ENCODE assay signal across 8 mouse cellular contexts in the genomic region with DNA sequence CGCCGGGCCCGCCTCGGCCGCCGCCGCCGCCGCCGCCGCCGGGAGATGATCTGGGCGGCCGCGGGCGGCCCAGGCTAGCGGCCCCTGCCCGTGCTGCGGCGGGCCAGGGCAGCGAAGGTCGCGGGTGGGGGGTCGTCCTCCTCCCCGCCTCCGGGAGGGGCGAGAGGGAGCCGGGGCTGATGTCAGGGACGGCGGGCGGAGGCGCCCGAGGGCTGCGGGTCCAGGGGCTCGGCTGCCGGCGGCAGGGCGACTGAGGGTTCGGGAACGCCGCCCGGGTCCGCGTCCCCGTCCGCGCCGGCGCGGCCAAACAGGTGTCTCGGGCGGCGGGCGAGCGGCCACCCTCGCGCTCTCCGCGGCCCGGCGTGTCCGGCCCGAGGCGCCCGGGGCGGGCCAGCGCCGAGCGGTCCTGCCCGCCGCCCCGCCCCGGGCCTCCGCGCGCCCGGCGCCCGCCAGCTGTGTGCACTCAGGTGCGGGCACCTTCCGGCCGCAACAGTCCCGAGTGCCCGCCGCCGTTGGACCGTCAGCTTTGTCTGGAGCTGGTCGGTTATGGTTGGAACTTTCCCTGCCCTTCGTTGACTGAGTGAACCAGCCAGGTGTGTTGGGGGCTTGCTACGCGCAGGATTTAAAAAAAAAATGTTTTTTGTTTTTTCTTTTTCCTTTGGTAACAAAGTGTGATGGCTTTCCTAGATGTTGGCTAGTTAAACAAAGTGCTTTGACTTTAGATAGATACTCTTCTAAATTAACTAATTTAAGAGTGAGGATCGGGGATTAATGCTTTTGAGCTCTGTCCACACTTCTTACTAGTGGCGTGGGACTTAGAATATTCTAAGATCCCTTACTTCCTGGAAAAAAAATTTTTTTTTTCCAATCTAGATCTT. TPM values are rescaled to one million over a fixed set of nuclear protein-coding genes. Genes with fewer than 3 reads are reported as not detected.
DNase-seq lines count a peak whose midpoint lies in the region; ATAC-seq and TF ChIP-seq lines count a peak whose summit lies in the region.

Gene C1galt1, plus strand, starts transcription at position 41 of the 878 bp plus-strand sequence.

- H3K27ac ChIP-seq in ES-E14 (ENCODE audit: insufficient read depth, low read depth, low read length, poor library complexity, severe bottlenecking), result peak within 1 kb of the TSS; percentile 80
- peak within 1 kb of the TSS; percentile 89 for H3K27ac ChIP-seq in embryonic facial prominence, embryonic 12.5 days
- peak within 1 kb of the TSS; percentile 97 for H3K27ac ChIP-seq in heart, embryonic 16.5 days (ENCODE audit: low read length)
- H3K27ac ChIP-seq in lung, postnatal 0 days (ENCODE audit: low read length), result peak within 1 kb of the TSS; percentile 97
- H3K27ac ChIP-seq in small intestine, adult 2 months (ENCODE audit: insufficient read depth, low read depth, low read length), result peak within 1 kb of the TSS; percentile 87

- no peaks in the 10 kb centered on the region for H3K27me3 ChIP-seq in embryonic facial prominence, embryonic 12.5 days
- H3K27me3 ChIP-seq in heart, embryonic 16.5 days (ENCODE audit: control insufficient read depth, insufficient read depth, low read length), result no peaks in the 10 kb centered on the region
- no peaks in the 10 kb centered on the region for H3K27me3 ChIP-seq in lung, postnatal 0 days (replicated peaks; ENCODE audit: insufficient read depth, low read length)
- no peaks in the 10 kb centered on the region for H3K27me3 ChIP-seq in small intestine, adult 2 months (ENCODE audit: control insufficient read depth, insufficient read depth, low read length)

- TF ChIP-seq CTCF in lung, postnatal 0 days (IDR thresholded peaks at IDR 0.05), result no peak
- TF ChIP-seq CTCF in small intestine, adult 2 months (IDR thresholded peaks at IDR 0.05; ENCODE audit: extremely low read depth, insufficient read length, insufficient replicate concordance, low read depth, low read length), result no peak

- TF ChIP-seq POLR2A in small intestine, adult 2 months (IDR thresholded peaks at IDR 0.05; ENCODE audit: low read depth, low read length), result peak; percentile 17; the same call in 1 of the 2 replicates

- TF ChIP-seq EP300 in lung, postnatal 0 days (IDR thresholded peaks at IDR 0.05), result no peak

- H3K4me2 ChIP-seq in embryonic facial prominence, embryonic 12.5 days (replicated peaks), result peak within 1 kb of the TSS; percentile 55
- H3K4me2 ChIP-seq in heart, embryonic 16.5 days (ENCODE audit: low read depth, low read length), result peak within 1 kb of the TSS; percentile 79
- H3K4me2 ChIP-seq in lung, postnatal 0 days (replicated peaks; ENCODE audit: low read depth, low read length), result peak within 1 kb of the TSS; percentile 70

- H3K4me3 ChIP-seq in ES-E14 (ENCODE audit: insufficient read depth in 1 of 2, low read depth in 1 of 2, low read length in 2 of 2, poor library complexity in 1 of 2, severe bottlenecking in 1 of 2), result peak within 1 kb of the TSS; percentile 87 to 97
- peak within 1 kb of the TSS; percentile 71 for H3K4me3 ChIP-seq in embryonic facial prominence, embryonic 12.5 days
- H3K4me3 ChIP-seq in heart, embryonic 16.5 days (ENCODE audit: low read length), result peak within 1 kb of the TSS; percentile 94
- H3K4me3 ChIP-seq in lung, postnatal 0 days (ENCODE audit: low read depth, low read length), result peak within 1 kb of the TSS; percentile 93
- peak within 1 kb of the TSS; percentile 77 for H3K4me3 ChIP-seq in small intestine, adult 2 months (ENCODE audit: low read depth, low read length)

- H3K4me1 ChIP-seq in ES-E14 (ENCODE audit: control insufficient read depth in 2 of 2, insufficient read depth in 2 of 2, low read length in 2 of 2, poor library complexity in 1 of 2), result peaks cover 3 to 7% of the 10 kb centered on the region in 2 experiments; a peak in 2 of 4 replicates
- H3K4me1 ChIP-seq in embryonic facial prominence, embryonic 12.5 days, result peaks cover 12% of the 10 kb centered on the region
- peaks cover 19% of the 10 kb centered on the region for H3K4me1 ChIP-seq in heart, embryonic 16.5 days (ENCODE audit: control insufficient read depth, insufficient read depth, low read length)
- 0 out of 2 replicates have a peak, but pooled peaks cover 5% of the 10 kb centered on the region for H3K4me1 ChIP-seq in lung, postnatal 0 days (ENCODE audit: insufficient read depth, low read depth, low read length)
- peaks cover 13% of the 10 kb centered on the region for H3K4me1 ChIP-seq in small intestine, adult 2 months (ENCODE audit: control insufficient read depth, insufficient read depth, insufficient read length, low read length)

- no peaks in the 10 kb centered on the region for H3K36me3 ChIP-seq in ES-E14 (ENCODE audit: control insufficient read depth, insufficient read depth, low read length, poor library complexity, severe bottlenecking)
- no peaks in the 10 kb centered on the region for H3K36me3 ChIP-seq in embryonic facial prominence, embryonic 12.5 days
- no peaks in the 10 kb centered on the region for H3K36me3 ChIP-seq in heart, embryonic 16.5 days (ENCODE audit: control insufficient read depth, insufficient read depth)
- H3K36me3 ChIP-seq in lung, postnatal 0 days (ENCODE audit: insufficient read depth, low read length), result no peaks in the 10 kb centered on the region
- no peaks in the 10 kb centered on the region for H3K36me3 ChIP-seq in small intestine, adult 2 months (ENCODE audit: control insufficient read depth, insufficient read depth, low read length)

- WGBS in embryonic facial prominence, embryonic 12.5 days, result under 1% methylated on average over 61 of the region's 93 CpGs
- WGBS in heart, embryonic 16.5 days, result under 1% methylated on average over 72 of the region's 93 CpGs
- WGBS in lung, postnatal 0 days, result under 1% methylated on average over 43 of the region's 93 CpGs
- WGBS in small intestine, adult 2 months, result 5% methylated on average over 63 of the region's 93 CpGs

- ATAC-seq in embryonic facial prominence, embryonic 12.5 days (ENCODE audit: insufficient number of reproducible peaks, insufficient read depth, low FRiP score, low TSS enrichment), result peak; percentile 66
- ATAC-seq in heart, embryonic 16.5 days (replicated peaks; ENCODE audit: extremely low read depth, insufficient read depth, low FRiP score), result peak; percentile 79
- ATAC-seq in lung, postnatal 0 days, result peak; percentile 81

- DNase-seq in A20 (ENCODE audit: low read depth, low spot score) (peak; percentile 77), ES-E14 (ENCODE audit: low read depth, low spot score) (no peak)
- peak; percentile 75 for DNase-seq in kidney, postnatal 14 days
- peak; percentile 60 for DNase-seq in lung, postnatal 0 days (ENCODE audit: low spot score)
- DNase-seq in right cerebral cortex, postnatal 25 days, result no peak

- in situ Hi-C loops in ES-E14 (cut with MboI; ENCODE audit: low sequenced_read_pairs in 2 of 2, unreplicated experiment in 2 of 2), result no loop called here

- peak within 1 kb of the TSS; percentile 91 for H3K9ac ChIP-seq in ES-E14 (ENCODE audit: insufficient read depth, low read depth, low read length, poor library complexity, severe bottlenecking)
- H3K9ac ChIP-seq in embryonic facial prominence, embryonic 12.5 days, result peak within 1 kb of the TSS; percentile 87
- peak within 1 kb of the TSS; percentile 98 for H3K9ac ChIP-seq in heart, embryonic 16.5 days (ENCODE audit: low read length)
- peak within 1 kb of the TSS; percentile 84 for H3K9ac ChIP-seq in lung, postnatal 0 days (replicated peaks; ENCODE audit: low read depth)

- no peaks in the 10 kb centered on the region for H3K9me3 ChIP-seq in ES-E14 (ENCODE audit: control insufficient read depth, insufficient read depth, low read depth, low read length)
- H3K9me3 ChIP-seq in embryonic facial prominence, embryonic 12.5 days, result no peaks in the 10 kb centered on the region
- no peaks in the 10 kb centered on the region for H3K9me3 ChIP-seq in heart, embryonic 16.5 days (replicated peaks; ENCODE audit: control insufficient read depth, low read length)
- no peaks in the 10 kb centered on the region for H3K9me3 ChIP-seq in lung, postnatal 0 days (ENCODE audit: low read length)

TF ChIP-seq in ES-E14, 5 proteins besides CTCF, POLR2A, EP300 and RAD21:
- TF ChIP-seq CHD2 (IDR thresholded peaks at IDR 0.05; ENCODE audit: low read depth, low read length), result no peak
- no peak for TF ChIP-seq HCFC1 (IDR thresholded peaks at IDR 0.05; ENCODE audit: borderline replicate concordance, insufficient read depth, low read length)
- TF ChIP-seq MAFK (IDR thresholded peaks at IDR 0.05; ENCODE audit: insufficient read depth, low read depth, low read length), result no peak
- TF ChIP-seq ZNF384 (IDR thresholded peaks at IDR 0.05; ENCODE audit: low read depth, low read length), result no peak
- no peak for TF ChIP-seq ZC3H11A (IDR thresholded peaks at IDR 0.05; ENCODE audit: borderline replicate concordance, low read depth, low read length)

RNA-seq across cellular contexts. Expression of gene C1galt1, which starts in this region (rescaled TPM):
- total RNA-seq in ES-E14 (2012; rRNA removed), result 6.3 and 7.0 TPM in 2 replicates
- 3.3 and 3.7 TPM in 2 replicates for polyA plus RNA-seq in embryonic facial prominence, embryonic 12.5 days (2016; fragmentation: Nextera tagmentation; extraction: Ambion mirVana)
- 2.6 and 2.9 TPM in 2 replicates for polyA plus RNA-seq in heart, embryonic 16.5 days (2015; fragmentation: Nextera tagmentation; extraction: Ambion mirVana)
- 5.2 and 5.7 TPM in 2 replicates for polyA plus RNA-seq in lung, postnatal 0 days (2015; fragmentation: Nextera tagmentation; extraction: Ambion mirVana)
- polyA plus RNA-seq in small intestine, adult 2 months (2012; rRNA removed), result 1.2 and 2.5 TPM in 2 replicates

Comparison
In these comparisons a context has a peak if more than half of its experiments do, and no peak if none do; other contexts are left out.
1. DNase-seq: peak in A20 (single experiment), kidney, postnatal 14 days (single experiment) and lung, postnatal 0 days (single experiment); none in ES-E14 (single experiment) and right cerebral cortex, postnatal 25 days (single experiment).
2. Peak in every context shown above with its lines, with median percentiles within 50 percentile points of each other: H3K27ac ChIP-seq, H3K4me3 ChIP-seq, H3K9ac ChIP-seq, ATAC-seq and H3K4me2 ChIP-seq.